Mouse (Mus musculus) embryonic fibroblast, embryonic 13.5 days (primary cell): ENCODE data around the gene Rpl35. TPM values are rescaled to one million over a fixed set of nuclear protein-coding genes. Genes with fewer than 3 reads are reported as not detected.

ENCODE experiments used
- H3K27ac ChIP-seq: 2 replicates; pipeline ENCODE4 v1.5.1; 2012; ENCODE audit warnings: low read length, control low read depth, inconsistent platforms; ENCODE audit not compliant: insufficient read depth
- H3K4me1 ChIP-seq: 2 replicates; pipeline ENCODE4 v1.6.1; 2011; ENCODE audit warnings: low read length; ENCODE audit not compliant: control insufficient read depth, insufficient read depth
- H3K4me3 ChIP-seq: 2 replicates; pipeline ENCODE4 v1.5.1; 2011; ENCODE audit warnings: mild to moderate bottlenecking, control low read depth, low read length; ENCODE audit not compliant: insufficient read depth
- CTCF ChIP-seq: IDR thresholded peaks from 2 replicates; pipeline ENCODE4 v1.5.1; 2011; ENCODE audit warnings: mild to moderate bottlenecking, control low read depth, low read length, moderate library complexity, borderline replicate concordance; ENCODE audit not compliant: insufficient read depth
- POLR2A ChIP-seq: IDR thresholded peaks from 2 replicates; pipeline ENCODE4 v1.6.1; 2011; ENCODE audit warnings: low read depth, mild to moderate bottlenecking, control low read depth, low read length, moderate library complexity
- polyA plus RNA-seq: library from polyadenylated mRNA; stranded (reverse); fragments of >200 nt; gene quantifications from 2 replicates; pipeline ENCODE4 v1.2.4, GENCODE M21; 2011; ENCODE audit warnings: low read depth; ENCODE audit not compliant: missing spikeins, insufficient read length

The Rpl35 gene
- polyA plus RNA-seq, 1 experiment, result 266 TPM

DNA sequence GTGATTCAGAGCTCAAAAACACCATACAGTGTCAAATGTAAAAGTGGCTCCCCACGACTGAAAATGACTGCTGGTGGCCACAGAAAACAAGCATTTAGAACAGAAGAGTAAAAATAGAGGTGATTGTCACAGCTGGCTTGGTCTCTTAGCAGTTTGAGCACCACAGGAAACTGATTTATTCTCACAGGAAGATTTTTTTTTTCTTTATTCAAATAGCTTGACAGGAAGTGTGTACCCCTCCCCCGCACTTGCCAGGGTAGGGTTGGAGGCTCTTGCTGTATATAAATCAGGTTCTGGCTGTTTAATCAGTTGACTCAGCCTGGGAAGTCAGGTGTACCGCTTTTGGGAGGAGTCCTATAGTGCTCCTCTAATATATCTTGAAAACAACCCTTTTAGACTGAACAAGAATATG lies 3.5 kb upstream of the Rpl35 start:
- peaks cover 16% of the 10 kb centered on the region for H3K4me1 ChIP-seq
- peak overlapping the region; percentile 49 for H3K27ac ChIP-seq
- peak; percentile 1; the same call in 1 of the 2 replicates for TF ChIP-seq POLR2A
- no peak for TF ChIP-seq CTCF
- peak overlapping the region; percentile 83 for H3K4me3 ChIP-seq

- Histone ChIP-seq H3K27ac (peak overlapping the region; percentile 75), H3K4me1 (peaks cover 16% of the 10 kb centered on the region), H3K4me3 (peak overlapping the region; percentile 83)
- no peak for TF ChIP-seq POLR2A
- TF ChIP-seq CTCF, result no peak
Measured at GRCm38 (mm10) chr2:39008350-39008851, 3.0 kb upstream of the Rpl35 start.

DNA sequence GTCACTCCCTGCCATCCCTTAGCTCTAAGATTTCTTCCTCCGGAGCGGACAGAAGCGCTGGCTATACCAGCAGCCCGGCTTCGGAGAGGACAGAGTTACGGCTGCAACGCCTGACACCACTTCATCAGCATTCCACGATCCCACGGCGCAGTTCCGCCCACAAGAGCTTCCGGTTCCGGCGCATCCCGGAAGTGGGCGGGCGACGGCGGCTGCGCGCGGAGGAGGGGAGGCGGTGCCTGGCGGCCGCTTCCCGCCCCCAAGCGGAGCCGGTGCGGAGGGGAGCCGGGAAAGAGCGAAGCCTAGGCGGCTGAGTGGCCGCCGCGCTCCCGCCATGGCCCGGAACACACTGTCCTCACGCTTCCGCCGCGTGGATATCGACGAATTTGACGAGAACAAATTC lies 2.4 kb upstream of the Rpl35 start:
- Histone ChIP-seq H3K27ac (peak overlapping the region; percentile 99), H3K4me3 (peak overlapping the region; percentile 99), H3K4me1 (peaks cover 17% of the 10 kb centered on the region)
- TF ChIP-seq CTCF (no peak), POLR2A (peak; percentile 94)

GRCm38 (mm10) chr2:39006149-39006730 lies 816 bp upstream of the Rpl35 start:
- Histone ChIP-seq H3K27ac (no peak overlapping the region), H3K4me1 (peaks cover 16% of the 10 kb centered on the region), H3K4me3 (peak overlapping the region; percentile 99)
- TF ChIP-seq POLR2A, result no peak
- no peak for TF ChIP-seq CTCF

GRCm38 (mm10) chr2:39004880-39005435 lies 466 bp downstream of the Rpl35 start, which contains the start of gene Arpc5l:
Arpc5l (plus strand) TSS chr2:39005348.
- no peak for TF ChIP-seq CTCF
- peak; percentile 94 for TF ChIP-seq POLR2A

DNA sequence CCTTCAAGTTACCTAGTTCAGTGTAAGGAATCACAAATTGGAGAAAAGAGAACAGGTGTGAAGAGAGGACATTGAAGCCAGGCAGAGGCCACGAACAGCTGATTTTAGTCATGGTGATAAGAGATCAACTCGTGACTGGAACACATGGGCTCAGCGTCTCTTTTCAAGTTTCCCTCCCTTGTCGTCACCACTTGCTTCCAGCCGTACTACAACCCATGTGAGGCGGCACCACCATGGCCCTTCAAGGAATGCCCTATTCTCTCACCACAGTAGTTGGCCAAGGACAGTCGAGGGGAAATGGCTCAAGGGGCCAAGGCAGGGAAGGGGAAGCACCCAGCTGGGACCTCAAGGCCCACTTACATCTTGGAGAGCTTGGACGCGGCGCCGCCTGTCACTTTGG lies 1.1 kb downstream of the Rpl35 start:
- Histone ChIP-seq H3K4me3 (peak overlapping the region; percentile 63), H3K27ac (no peak overlapping the region; the same call in 1 of the 2 replicates), H3K4me1 (peaks cover 7% of the 10 kb centered on the region; the same call in 1 of the 2 replicates)
- TF ChIP-seq CTCF (no peak), POLR2A (0 out of 2 replicates have a peak, but pooled peaks have one; percentile 23)

More at GRCm38 (mm10) chr2:39004880-39005435, 466 bp downstream of the Rpl35 start, which contains the start of gene Arpc5l:
- Histone ChIP-seq H3K27ac (peak within 1 kb of the TSS; percentile 50), H3K4me1 (peaks cover 11% of the 10 kb centered on the region), H3K4me3 (peak within 1 kb of the TSS; percentile 99)

DNA sequence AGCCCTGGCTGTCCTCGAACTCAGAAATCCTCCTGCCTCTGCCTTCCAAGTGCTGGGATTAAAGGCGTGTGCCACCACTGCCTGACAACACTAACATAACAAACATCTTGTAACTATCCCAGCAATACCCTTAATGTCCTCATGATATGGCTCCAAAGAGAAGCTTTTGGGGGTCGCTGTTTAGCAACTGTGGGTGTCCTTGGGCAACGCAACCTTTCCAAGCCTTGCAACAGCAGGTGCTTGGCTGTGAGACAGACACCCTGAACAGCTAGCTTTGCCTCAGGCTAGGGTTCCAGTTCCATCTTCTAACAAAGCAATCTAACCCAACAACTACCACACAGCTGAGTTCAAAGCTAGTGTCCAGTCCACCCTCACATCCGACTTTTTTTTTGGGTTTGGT lies 1.9 kb downstream of the Rpl35 start:
- no peak overlapping the region for H3K27ac ChIP-seq
- H3K4me1 ChIP-seq, result peaks cover 7% of the 10 kb centered on the region; the same call in 1 of the 2 replicates
- peak overlapping the region; percentile 63 for H3K4me3 ChIP-seq
- TF ChIP-seq POLR2A (no peak), CTCF (no peak)

DNA sequence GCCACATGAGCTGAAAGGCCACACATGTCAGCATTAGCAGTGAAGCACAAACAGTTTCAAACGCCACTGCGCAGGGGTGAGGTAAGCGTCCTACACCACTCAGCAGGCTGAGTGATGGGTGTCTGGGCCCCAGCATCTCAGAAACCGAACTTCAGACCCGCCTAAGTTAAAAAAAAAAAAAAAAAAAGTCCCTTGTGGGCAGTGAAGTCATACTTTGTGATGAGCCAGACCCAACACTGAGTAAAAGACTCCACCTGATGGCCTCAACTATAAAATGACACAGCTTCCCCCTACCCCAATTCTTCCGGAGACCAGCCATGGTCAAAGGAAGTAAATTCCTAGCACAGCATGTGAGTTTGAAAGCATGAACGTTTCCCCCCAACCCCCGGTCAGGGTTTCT lies 2.3 kb downstream of the Rpl35 start:
- peak overlapping the region; percentile 63 for H3K4me3 ChIP-seq
- no peak overlapping the region for H3K27ac ChIP-seq
- H3K4me1 ChIP-seq, result peaks cover 7% of the 10 kb centered on the region; the same call in 1 of the 2 replicates
- TF ChIP-seq CTCF, result no peak
- TF ChIP-seq POLR2A, result no peak

DNA sequence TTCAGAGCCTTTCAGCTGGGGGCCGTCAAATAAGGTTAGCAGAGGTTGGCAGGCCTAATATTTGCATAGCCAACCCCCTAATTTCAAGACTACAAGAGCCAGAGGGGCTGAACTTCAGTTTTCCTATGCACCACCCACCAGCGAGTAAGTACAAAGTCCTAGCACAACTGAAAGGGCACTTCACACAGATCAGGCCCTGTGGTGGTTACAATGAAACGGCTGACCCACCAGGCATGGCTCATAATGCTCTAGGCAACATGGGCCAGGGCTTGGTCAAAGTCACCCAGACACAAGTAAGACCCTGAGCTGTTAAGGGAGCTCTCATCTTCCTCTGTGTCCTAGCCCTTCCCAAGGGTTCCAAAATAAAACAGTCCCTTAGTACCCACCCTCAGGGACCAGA lies 3.6 kb downstream of the Rpl35 start:
- no peak for TF ChIP-seq POLR2A
- TF ChIP-seq CTCF, result no peak
- peak overlapping the region; percentile 1; the same call in 1 of the 2 replicates for H3K4me3 ChIP-seq
- peaks cover 7% of the 10 kb centered on the region; the same call in 1 of the 2 replicates for H3K4me1 ChIP-seq
- H3K27ac ChIP-seq, result no peak overlapping the region

GRCm38 (mm10) chr2:39000587-39000919 lies 4.9 kb downstream of the Rpl35 start:
- peaks cover 4% of the 10 kb centered on the region; the same call in 1 of the 2 replicates for H3K4me1 ChIP-seq
- no peak overlapping the region for H3K27ac ChIP-seq
- H3K4me3 ChIP-seq, result no peak overlapping the region
- TF ChIP-seq POLR2A (no peak; the same call in 1 of the 2 replicates), CTCF (no peak)
